Mouse (Mus musculus) neural tube, embryonic 14.5 days (tissue): ENCODE results near the gene Matn4. TPM values are rescaled to one million over a fixed set of nuclear protein-coding genes. Genes with fewer than 3 reads are reported as not detected.
"Not testable (repeated sequence)": the region's sequence is repeated elsewhere in the genome, so short reads cannot be mapped to it uniquely, and the experiment has no call there.

Experiments
- ATAC-seq: fragments of 200-750 bp; cut with Nextera tagmentation; 2 replicates; pipeline ENCODE4 v1.8.0; 2017; ENCODE audit warnings: low read depth, mild to moderate bottlenecking, moderate TSS enrichment, moderate library complexity
- H3K27ac ChIP-seq: fragments of 300-500 bp; sonication (generic); 2 replicates; pipeline ENCODE4 v1.5.1; 2014; ENCODE audit warnings: low read depth, mild to moderate bottlenecking, control low read depth, low read length, moderate library complexity, mixed read lengths
- H3K27me3 ChIP-seq: fragments of 300-500 bp; sonication (generic); 2 replicates; pipeline ENCODE4 v1.6.1; 2014; ENCODE audit warnings: low read length; ENCODE audit not compliant: control insufficient read depth, insufficient read depth
- H3K36me3 ChIP-seq: fragments of 300-500 bp; sonication (generic); 2 replicates; pipeline ENCODE4 v1.6.1; 2014; ENCODE audit warnings: low read length, mixed read lengths; ENCODE audit not compliant: control insufficient read depth, insufficient read depth
- H3K4me1 ChIP-seq: fragments of 300-500 bp; sonication (generic); 2 replicates; pipeline ENCODE4 v1.6.1; 2014; ENCODE audit warnings: low read length; ENCODE audit not compliant: control insufficient read depth, insufficient read depth
- H3K4me2 ChIP-seq: fragments of 300-500 bp; sonication (generic); 2 replicates; pipeline ENCODE4 v1.6.1; 2014; ENCODE audit warnings: mild to moderate bottlenecking, low read depth, low read length, control low read depth
- H3K4me3 ChIP-seq: fragments of 300-500 bp; sonication (generic); 2 replicates; pipeline ENCODE4 v1.5.1; 2014; ENCODE audit warnings: low read depth, low read length, control low read depth, mixed read lengths
- H3K9ac ChIP-seq: fragments of 300-500 bp; sonication (generic); replicated peaks from 2 replicates; pipeline ENCODE4 v1.6.1; 2014; ENCODE audit warnings: low read depth, mild to moderate bottlenecking, control low read depth, low read length, mixed read lengths
- H3K9me3 ChIP-seq: fragments of 300-500 bp; sonication (generic); 2 replicates; pipeline ENCODE4 v1.6.1; 2016; ENCODE audit warnings: low read length; ENCODE audit not compliant: control insufficient read depth
- WGBS: fragments of 180-500 bp; shearing (Covaris S2); extraction: QIAGEN DNeasy Blood & Tissue Kit; methylation state at CpG from one replicate; pipeline ENCODE4 v1.1.7; 2014; 5-methylcytosine and 5-hydroxymethylcytosine counted together
- microRNA-seq: library from miRNA; unstranded; fragments of <30 nt; microRNA quantifications from one replicate; pipeline ENCODE4, GENCODE M21; 2016
- polyA plus RNA-seq: library from polyadenylated mRNA; unstranded; fragments of >200 nt; fragmentation: Nextera tagmentation; extraction: Ambion mirVana; gene quantifications from 2 replicates; pipeline ENCODE4 v1.2.1, GENCODE M21; 2014

Matn4 gene
- polyA plus RNA-seq, 1 experiment from 2014 or later: 0.36 TPM

- Histone ChIP-seq H3K27me3 (no peaks in the 10 kb centered on the region), H3K4me2 (no peak overlapping the region), H3K4me3 (no peak overlapping the region), H3K36me3 (no peaks in the 10 kb centered on the region), H3K27ac (no peak overlapping the region), H3K9ac (no peak overlapping the region), H3K4me1 (no peaks in the 10 kb centered on the region), H3K9me3 (no peaks in the 10 kb centered on the region)
- WGBS: 80% methylated on average over 11 of the region's 11 CpGs
- no peak for ATAC-seq
Measured at GRCm38 (mm10) chr2:164356177-164356967, 48.6 kb downstream of the Matn4 start.

DNA sequence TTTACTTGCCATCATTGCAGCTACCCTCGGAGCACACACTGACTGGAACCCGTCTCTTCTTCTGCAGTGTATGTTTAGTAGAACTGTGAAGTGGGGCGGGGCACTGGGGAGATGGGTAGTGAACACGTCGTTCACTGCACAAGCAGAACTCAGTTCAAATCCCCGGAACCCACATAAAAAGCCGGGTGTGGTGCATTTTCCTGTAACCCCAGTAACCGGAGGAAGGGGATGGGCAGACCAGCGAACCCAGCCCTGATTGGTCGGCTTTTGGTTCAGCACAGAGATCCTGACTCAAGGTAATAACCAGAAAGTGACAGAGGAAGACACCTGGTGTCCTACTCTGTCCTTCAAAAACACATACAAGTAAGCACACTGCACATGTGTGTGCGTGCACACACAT is 51.6 kb downstream of the Matn4 start:
- 89% methylated on average over 11 of the region's 11 CpGs for WGBS
- no peaks in the 10 kb centered on the region for H3K27me3 ChIP-seq
- H3K4me2 ChIP-seq: no peak overlapping the region
- H3K27ac ChIP-seq: no peak overlapping the region
- no peak for ATAC-seq
- no peaks in the 10 kb centered on the region for H3K4me1 ChIP-seq
- H3K9ac ChIP-seq: no peak overlapping the region
- no peaks in the 10 kb centered on the region for H3K36me3 ChIP-seq
- no peaks in the 10 kb centered on the region for H3K9me3 ChIP-seq
- no peak overlapping the region for H3K4me3 ChIP-seq

GRCm38 (mm10) chr2:164352697-164353096 is 52.3 kb downstream of the Matn4 start:
- H3K4me1 ChIP-seq: no peaks in the 10 kb centered on the region
- no peaks in the 10 kb centered on the region for H3K9me3 ChIP-seq
- H3K27ac ChIP-seq: no peak overlapping the region
- H3K4me2 ChIP-seq: no peak overlapping the region
- H3K9ac ChIP-seq: no peak overlapping the region
- H3K27me3 ChIP-seq: no peaks in the 10 kb centered on the region
- WGBS: 91% methylated on average over 3 of the region's 3 CpGs
- H3K36me3 ChIP-seq: no peaks in the 10 kb centered on the region
- no peak for ATAC-seq
- no peak overlapping the region for H3K4me3 ChIP-seq

GRCm38 (mm10) chr2:164348980-164349379 is 56.0 kb downstream of the Matn4 start:
- Histone ChIP-seq H3K9me3 (no peaks in the 10 kb centered on the region), H3K4me1 (no peaks in the 10 kb centered on the region), H3K9ac (no peak overlapping the region), H3K4me3 (no peak overlapping the region), H3K36me3 (no peaks in the 10 kb centered on the region), H3K27me3 (no peaks in the 10 kb centered on the region), H3K4me2 (no peak overlapping the region), H3K27ac (no peak overlapping the region)
- WGBS: 90% methylated on average over 3 of the region's 3 CpGs
- no peak for ATAC-seq

GRCm38 (mm10) chr2:164347697-164348096 is 57.3 kb downstream of the Matn4 start:
- not testable (repeated sequence) for ATAC-seq, H3K9ac ChIP-seq, H3K9me3 ChIP-seq, H3K27ac ChIP-seq, H3K36me3 ChIP-seq, H3K4me1 ChIP-seq, H3K4me3 ChIP-seq, H3K4me2 ChIP-seq, H3K27me3 ChIP-seq

GRCm38 (mm10) chr2:164343732-164344131 is 61.2 kb downstream of the Matn4 start:
- WGBS: 86% methylated on average over 1 of the region's 1 CpGs
- H3K9me3 ChIP-seq, H3K27me3 ChIP-seq: not testable (repeated sequence)

More at GRCm38 (mm10) chr2:164343732-164344131, 61.2 kb downstream of the Matn4 start:
- not testable (repeated sequence) for H3K4me3 ChIP-seq, H3K4me2 ChIP-seq, H3K36me3 ChIP-seq, H3K9ac ChIP-seq, H3K4me1 ChIP-seq, ATAC-seq, H3K27ac ChIP-seq

Small RNA genes within 50 kb of the gene (microRNA-seq; reads per million reads assigned to microRNA genes)
- gene Mir7678: not detected

Other genes starting within 250 kb of the Matn4 start
- 1.1 and 1.7 TPM in 2 replicates for gene Kcns1, start 234.0 kb downstream of the Matn4 start, polyA plus RNA-seq
- not detected in 2 replicates for gene Wfdc5, start 222.4 kb downstream of the Matn4 start, polyA plus RNA-seq
- gene Wfdc12, start 214.6 kb downstream of the Matn4 start, polyA plus RNA-seq: not detected in 2 replicates
- not detected in 2 replicates for gene Wfdc15a, start 205.0 kb downstream of the Matn4 start, polyA plus RNA-seq
- gene Wfdc15b, start 183.5 kb downstream of the Matn4 start, polyA plus RNA-seq: not detected in 2 replicates
- gene Svs2, start 166.7 kb downstream of the Matn4 start, polyA plus RNA-seq: not detected in 2 replicates
- not detected in 2 replicates for gene Svs3b, start 148.5 kb downstream of the Matn4 start, polyA plus RNA-seq
- not detected in 2 replicates for gene Svs4, start 126.7 kb downstream of the Matn4 start, polyA plus RNA-seq
- gene Svs3a, start 115.9 kb downstream of the Matn4 start, polyA plus RNA-seq: not detected in 2 replicates
- not detected in 2 replicates for gene Svs6, start 88.4 kb downstream of the Matn4 start, polyA plus RNA-seq
- gene Svs5, start 72.4 kb downstream of the Matn4 start, polyA plus RNA-seq: not detected in 2 replicates
- gene Slpi, start 16.1 kb downstream of the Matn4 start, polyA plus RNA-seq: not detected in 2 replicates
- gene Rbpjl, start 2.0 kb downstream of the Matn4 start, polyA plus RNA-seq: 0.11 and 0.17 TPM in 2 replicates
- 3.6 and 7.1 TPM in 2 replicates for gene Sdc4, start 38.7 kb upstream of the Matn4 start, polyA plus RNA-seq
- gene Sys1, start 51.8 kb upstream of the Matn4 start, polyA plus RNA-seq: 88.9 and 96.3 TPM in 2 replicates
- 3.0 and 3.1 TPM in 2 replicates for gene Gm20458, start 55.8 kb upstream of the Matn4 start, polyA plus RNA-seq
- not detected in 2 replicates for gene Trp53tg5, start 68.6 kb upstream of the Matn4 start, polyA plus RNA-seq
- gene Dbndd2, start 80.9 kb upstream of the Matn4 start, polyA plus RNA-seq: 13.7 and 15.6 TPM in 2 replicates
- 96.6 and 118 TPM in 2 replicates for gene Pigt, start 92.4 kb upstream of the Matn4 start, polyA plus RNA-seq
- 0.76 and 1.4 TPM in 2 replicates for gene Wfdc2, start 157.3 kb upstream of the Matn4 start, polyA plus RNA-seq
- gene Spint3, start 168.3 kb upstream of the Matn4 start, polyA plus RNA-seq: not detected in 2 replicates
- not detected in 2 replicates for gene Wfdc6a, start 180.3 kb upstream of the Matn4 start, polyA plus RNA-seq
- not detected in 2 replicates for gene Eppin, start 188.4 kb upstream of the Matn4 start, polyA plus RNA-seq
- not detected in 2 replicates for gene Wfdc6b, start 208.4 kb upstream of the Matn4 start, polyA plus RNA-seq
- not detected in 2 replicates for gene Wfdc8, start 208.5 kb upstream of the Matn4 start, polyA plus RNA-seq
- gene Wfdc16, start 233.6 kb upstream of the Matn4 start, polyA plus RNA-seq: not detected in 2 replicates